ENCODE assay signal across 8 mouse cellular contexts in the genomic region with DNA sequence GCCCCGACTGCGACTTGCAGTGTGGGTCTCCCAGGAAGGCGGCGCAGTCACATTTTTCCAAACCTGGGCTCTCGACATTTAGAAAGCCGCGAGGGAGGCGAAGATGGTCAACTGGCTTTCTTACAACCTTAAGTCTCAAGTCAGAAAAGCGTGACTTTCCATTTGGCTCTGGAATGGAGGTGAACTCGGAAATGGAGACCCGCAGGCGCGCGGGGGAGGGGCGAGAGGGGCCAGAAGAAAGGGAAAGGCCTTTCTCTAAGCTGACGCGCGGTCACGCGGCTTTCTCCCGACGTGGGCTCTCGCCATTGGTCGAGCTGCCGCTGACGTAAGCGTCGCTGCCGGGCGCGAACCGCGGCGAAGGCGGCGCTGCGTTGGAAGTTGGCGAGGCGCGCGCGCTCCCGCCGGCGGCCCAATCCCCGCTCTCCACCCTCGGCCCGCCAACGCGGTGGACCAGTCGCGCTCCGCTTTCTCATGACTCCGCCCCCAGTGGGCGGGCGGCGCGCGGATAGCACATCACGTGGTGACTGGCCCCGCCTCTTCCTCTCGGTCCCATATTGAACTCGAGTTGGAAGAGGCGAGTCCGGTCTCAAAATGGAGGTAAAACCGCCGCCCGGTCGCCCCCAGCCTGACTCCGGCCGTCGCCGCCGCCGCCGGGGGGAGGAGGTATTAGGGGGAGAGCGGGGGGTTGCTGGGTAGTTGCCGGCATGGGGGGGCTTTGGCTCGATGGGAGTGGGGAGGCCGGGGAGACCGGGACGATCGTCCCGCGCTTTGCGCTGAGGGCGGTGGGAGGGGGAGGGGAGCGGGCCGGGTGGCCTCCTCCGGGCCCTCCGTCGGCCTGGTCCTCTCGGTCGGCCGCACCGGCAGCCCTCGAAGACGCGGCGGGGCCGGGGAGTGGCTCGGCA. TPM values are rescaled to one million over a fixed set of nuclear protein-coding genes. Genes with fewer than 3 reads are reported as not detected.
DNase-seq lines count a peak whose midpoint lies in the region; ATAC-seq and TF ChIP-seq lines count a peak whose summit lies in the region.

Gene Hnrnpa3, plus strand, starts transcription at position 535 of the 902 bp plus-strand sequence.

- H3K4me2 ChIP-seq in kidney, embryonic 15.5 days = peak within 1 kb of the TSS; percentile 72

- DNase-seq in A20 (ENCODE audit: low read depth, low spot score) (peak; percentile 99), liver (peak; percentile 99)
- peak; percentile 99 for DNase-seq in heart, adult 9 months (ENCODE audit: low spot score in 2 of 2)
- DNase-seq in spleen, postnatal 4 days (ENCODE audit: low spot score in 2 of 2) = peak; percentile 98

- H3K4me1 ChIP-seq in bone marrow macrophage, adult 2 months (ENCODE audit: control insufficient read depth, insufficient read depth, low read length) = peaks cover 18% of the 10 kb centered on the region
- peaks cover 5% of the 10 kb centered on the region for H3K4me1 ChIP-seq in embryonic fibroblast, embryonic 13.5 days (ENCODE audit: control insufficient read depth, insufficient read depth, low read length)
- peaks cover 34% of the 10 kb centered on the region for H3K4me1 ChIP-seq in kidney, embryonic 15.5 days

- peak within 1 kb of the TSS; percentile 98 for H3K4me3 ChIP-seq in bone marrow macrophage, adult 2 months (ENCODE audit: insufficient read depth, low read length)
- peak within 1 kb of the TSS; percentile 99 for H3K4me3 ChIP-seq in embryonic fibroblast, embryonic 13.5 days (ENCODE audit: insufficient read depth, low read length)
- H3K4me3 ChIP-seq in kidney, embryonic 15.5 days (replicated peaks) = peak within 1 kb of the TSS; percentile 86

- H3K27me3 ChIP-seq in kidney, embryonic 15.5 days = no peaks in the 10 kb centered on the region

- peak within 1 kb of the TSS; percentile 96 for H3K27ac ChIP-seq in bone marrow macrophage, adult 2 months (ENCODE audit: insufficient read depth, low read depth, low read length)
- H3K27ac ChIP-seq in embryonic fibroblast, embryonic 13.5 days (ENCODE audit: insufficient read depth, low read length) = peak within 1 kb of the TSS; percentile 95
- peak within 1 kb of the TSS; percentile 99 for H3K27ac ChIP-seq in kidney, embryonic 15.5 days

- no peak for TF ChIP-seq CTCF in bone marrow macrophage, adult 2 months (IDR thresholded peaks at IDR 0.05; ENCODE audit: low read depth, low read length)
- no peak for TF ChIP-seq CTCF in embryonic fibroblast, embryonic 13.5 days (IDR thresholded peaks at IDR 0.05; ENCODE audit: borderline replicate concordance, insufficient read depth, low read length)

- peaks cover 26% of the 10 kb centered on the region for H3K36me3 ChIP-seq in kidney, embryonic 15.5 days

- under 1% methylated on average over 98 of the region's 102 CpGs for WGBS in kidney, embryonic 15.5 days

- TF ChIP-seq POLR2A in bone marrow macrophage, adult 2 months (IDR thresholded peaks at IDR 0.05; ENCODE audit: borderline replicate concordance, low read depth, low read length) = no peak
- peak; percentile 74 for TF ChIP-seq POLR2A in embryonic fibroblast, embryonic 13.5 days (IDR thresholded peaks at IDR 0.05; ENCODE audit: low read depth, low read length)

- peak; percentile 95 for ATAC-seq in kidney, embryonic 15.5 days (replicated peaks; ENCODE audit: low FRiP score)
- ATAC-seq in monocyte, adult 5-6 weeks (replicated peaks; ENCODE audit: insufficient number of reproducible peaks, low FRiP score, low TSS enrichment, poor library complexity, severe bottlenecking) = peak; percentile 87

- H3K9me3 ChIP-seq in kidney, embryonic 15.5 days (replicated peaks) = no peaks in the 10 kb centered on the region

- peak within 1 kb of the TSS; percentile 92 for H3K9ac ChIP-seq in kidney, embryonic 15.5 days

RNA-seq across cellular contexts. Expression of gene Hnrnpa3, which starts in this region (rescaled TPM):
- 183 and 208 TPM in 2 replicates for polyA plus RNA-seq in bone marrow macrophage, adult 2 months (2012; ENCODE audit: insufficient read depth, insufficient read length, missing spikeins)
- 192 and 279 TPM in 2 replicates for polyA plus RNA-seq in embryonic fibroblast, embryonic 13.5 days (2011; ENCODE audit: insufficient read length, low read depth, missing spikeins)
- polyA plus RNA-seq in kidney, embryonic 15.5 days (2015; fragmentation: Nextera tagmentation; extraction: Ambion mirVana) = 381 and 397 TPM in 2 replicates
- 236 to 464 TPM (median 357 TPM) in 3 replicates for total RNA-seq in monocyte, adult 5-6 weeks (2017)

Comparison
In these comparisons a context has a peak if more than half of its experiments do, and no peak if none do; other contexts are left out.
1. Peak in every context shown above with its lines: DNase-seq, ATAC-seq, H3K4me3 ChIP-seq and H3K27ac ChIP-seq.